Mouse (Mus musculus): Measurements from ENCODE around the gene Olfml1. TPM values are rescaled to one million over a fixed set of nuclear protein-coding genes. Genes with fewer than 3 reads are reported as not detected.

Gene Olfml1
- polyA plus RNA-seq, 1 experiment from 2014 or later, result 32.1 TPM

- peaks cover 18% of the 10 kb centered on the region; the same call in 1 of the 2 replicates for H3K4me1 ChIP-seq (replicated peaks)
- WGBS, result 1% methylated on average over 18 of the region's 24 CpGs
- no peaks in the 10 kb centered on the region for H3K27me3 ChIP-seq
- ATAC-seq (ENCODE audit: insufficient number of reproducible peaks, insufficient read depth, low FRiP score, low TSS enrichment, low read depth), result peak; percentile 80
- H3K9me3 ChIP-seq, result no peaks in the 10 kb centered on the region
- H3K27ac ChIP-seq, result no peak within 1 kb of the TSS
- peak within 1 kb of the TSS; percentile 54 for H3K4me3 ChIP-seq (replicated peaks)
- peak within 1 kb of the TSS; percentile 94 for H3K4me2 ChIP-seq
- H3K36me3 ChIP-seq, result peaks cover 32% of the 10 kb centered on the region
- peak within 1 kb of the TSS; percentile 54 for H3K9ac ChIP-seq (replicated peaks)
These were observed 27.7 kb downstream of the Olfml1 start, which contains the start of gene Ppfibp2 for GRCm38 (mm10) chr7:107594857-107595402. Gene Ppfibp2 (plus strand): TSS chr7:107595207.

- peaks cover 27% of the 10 kb centered on the region for H3K36me3 ChIP-seq
- H3K9ac ChIP-seq (replicated peaks), result peak overlapping the region; percentile 54
- no peaks in the 10 kb centered on the region for H3K27me3 ChIP-seq
- H3K27ac ChIP-seq, result no peak overlapping the region
- H3K4me1 ChIP-seq (replicated peaks), result peaks cover 18% of the 10 kb centered on the region; the same call in 1 of the 2 replicates
- H3K9me3 ChIP-seq, result no peaks in the 10 kb centered on the region
- peak overlapping the region; percentile 54 for H3K4me3 ChIP-seq (replicated peaks)
- 13% methylated on average over 13 of the region's 13 CpGs for WGBS
- H3K4me2 ChIP-seq, result peak overlapping the region; percentile 94
- ATAC-seq (ENCODE audit: insufficient number of reproducible peaks, insufficient read depth, low FRiP score, low TSS enrichment, low read depth), result 0 out of 2 replicates have a peak, but pooled peaks have one; percentile 8
These were observed 28.2 kb downstream of the Olfml1 start for GRCm38 (mm10) chr7:107595426-107595825.

DNA sequence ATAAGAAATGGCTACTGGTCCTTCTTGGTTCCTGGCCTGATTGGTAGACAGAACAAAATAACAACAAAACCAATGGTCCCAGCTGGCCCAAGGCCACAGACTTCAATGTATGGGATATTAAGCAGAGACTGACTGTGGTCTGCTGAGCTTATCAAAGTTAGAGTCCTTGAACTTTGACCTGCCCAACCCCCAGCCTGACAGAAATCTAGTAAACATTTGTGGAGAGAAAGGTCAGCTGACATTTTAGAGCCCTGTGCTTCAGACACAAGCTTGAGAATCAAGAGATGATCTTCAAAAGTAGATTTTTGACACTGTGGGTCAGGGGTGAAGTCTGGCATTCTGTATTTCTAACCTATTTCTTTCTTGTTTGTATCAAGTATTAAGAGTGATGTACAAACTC is 29.5 kb downstream of the Olfml1 start:
- peaks cover 14% of the 10 kb centered on the region for H3K36me3 ChIP-seq
- H3K4me1 ChIP-seq (replicated peaks), result peaks cover 18% of the 10 kb centered on the region; the same call in 1 of the 2 replicates
- H3K27me3 ChIP-seq, result no peaks in the 10 kb centered on the region
- H3K9ac ChIP-seq (replicated peaks), result no peak overlapping the region
- no peak overlapping the region for H3K4me3 ChIP-seq (replicated peaks)
- no peaks in the 10 kb centered on the region for H3K9me3 ChIP-seq
- no peak overlapping the region for H3K27ac ChIP-seq
- ATAC-seq (ENCODE audit: insufficient number of reproducible peaks, insufficient read depth, low FRiP score, low TSS enrichment, low read depth), result no peak
- no peak overlapping the region for H3K4me2 ChIP-seq

DNA sequence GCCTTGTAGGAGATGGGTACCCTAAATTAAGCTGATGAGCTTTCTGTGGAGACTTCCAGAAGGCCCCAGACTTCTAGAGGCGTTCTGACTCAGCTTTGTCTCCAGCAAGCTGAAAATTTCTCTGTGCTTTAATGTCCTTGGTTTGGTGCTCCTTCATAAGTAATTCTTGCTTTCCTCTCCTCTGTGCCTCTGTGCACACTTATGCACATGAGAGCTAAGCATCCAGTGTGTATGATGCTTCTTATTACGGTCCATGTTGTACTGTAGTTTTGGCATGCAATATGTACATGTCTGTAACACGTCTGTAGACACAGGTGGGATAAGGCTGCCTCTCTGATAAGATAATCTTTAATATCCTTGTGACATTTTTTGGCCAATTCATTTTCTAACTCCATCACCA is 30.7 kb downstream of the Olfml1 start:
- H3K9ac ChIP-seq (replicated peaks), result no peak overlapping the region
- H3K4me1 ChIP-seq (replicated peaks), result peaks cover 18% of the 10 kb centered on the region; the same call in 1 of the 2 replicates
- H3K9me3 ChIP-seq, result no peaks in the 10 kb centered on the region
- ATAC-seq (ENCODE audit: insufficient number of reproducible peaks, insufficient read depth, low FRiP score, low TSS enrichment, low read depth), result no peak
- no peaks in the 10 kb centered on the region for H3K27me3 ChIP-seq
- peaks cover 2% of the 10 kb centered on the region; the same call in 1 of the 2 replicates for H3K36me3 ChIP-seq
- H3K4me3 ChIP-seq (replicated peaks), result no peak overlapping the region
- H3K27ac ChIP-seq, result no peak overlapping the region
- H3K4me2 ChIP-seq, result no peak overlapping the region
- WGBS, result 80% methylated on average over 3 of the region's 3 CpGs

GRCm38 (mm10) chr7:107600651-107601050 is 33.4 kb downstream of the Olfml1 start:
- H3K27ac ChIP-seq, result no peak overlapping the region
- no peak for ATAC-seq (ENCODE audit: insufficient number of reproducible peaks, insufficient read depth, low FRiP score, low TSS enrichment, low read depth)
- 0 out of 2 replicates have a peak, but pooled peaks cover 6% of the 10 kb centered on the region for H3K4me1 ChIP-seq (replicated peaks)
- H3K36me3 ChIP-seq, result no peaks in the 10 kb centered on the region
- WGBS, result 72% methylated on average over 5 of the region's 5 CpGs
- no peak overlapping the region for H3K4me3 ChIP-seq (replicated peaks)
- no peaks in the 10 kb centered on the region for H3K9me3 ChIP-seq
- no peak overlapping the region for H3K9ac ChIP-seq (replicated peaks)
- H3K4me2 ChIP-seq, result no peak overlapping the region
- H3K27me3 ChIP-seq, result no peaks in the 10 kb centered on the region

- no peaks in the 10 kb centered on the region for H3K27me3 ChIP-seq
- H3K4me1 ChIP-seq (replicated peaks), result no peaks in the 10 kb centered on the region
- H3K36me3 ChIP-seq, result no peaks in the 10 kb centered on the region
- H3K9ac ChIP-seq (replicated peaks), result no peak overlapping the region
- WGBS, result 86% methylated on average over 4 of the region's 4 CpGs
- ATAC-seq (ENCODE audit: insufficient number of reproducible peaks, insufficient read depth, low FRiP score, low TSS enrichment, low read depth), result no peak
- no peak overlapping the region for H3K27ac ChIP-seq
- no peak overlapping the region for H3K4me3 ChIP-seq (replicated peaks)
- no peak overlapping the region for H3K4me2 ChIP-seq
- H3K9me3 ChIP-seq, result no peaks in the 10 kb centered on the region
These were observed 35.3 kb downstream of the Olfml1 start for GRCm38 (mm10) chr7:107602505-107602904.

DNA sequence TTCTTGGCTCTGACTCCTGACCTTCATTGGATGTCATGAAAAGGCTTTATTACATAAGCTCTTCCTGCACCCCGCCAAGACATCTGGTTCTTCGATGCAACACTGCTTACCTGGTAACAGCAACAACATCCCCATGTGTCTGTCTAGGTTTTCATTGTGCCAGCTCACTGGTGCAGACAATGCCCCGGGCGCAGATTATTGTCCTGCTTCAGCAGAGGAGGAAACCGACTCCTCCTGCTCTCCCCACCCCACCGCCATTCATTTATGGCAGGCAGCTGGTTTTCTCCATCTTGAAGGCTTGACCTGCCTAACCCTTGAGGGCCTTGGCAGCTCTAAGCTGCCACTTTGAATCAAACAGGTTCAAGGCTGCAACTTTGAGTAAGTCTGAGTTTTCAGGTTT is 35.7 kb downstream of the Olfml1 start:
- H3K27ac ChIP-seq, result no peak overlapping the region
- no peaks in the 10 kb centered on the region for H3K4me1 ChIP-seq (replicated peaks)
- H3K9ac ChIP-seq (replicated peaks), result no peak overlapping the region
- no peaks in the 10 kb centered on the region for H3K9me3 ChIP-seq
- WGBS, result 66% methylated on average over 6 of the region's 6 CpGs
- H3K36me3 ChIP-seq, result no peaks in the 10 kb centered on the region
- no peak overlapping the region for H3K4me2 ChIP-seq
- H3K4me3 ChIP-seq (replicated peaks), result no peak overlapping the region
- H3K27me3 ChIP-seq, result no peaks in the 10 kb centered on the region
- ATAC-seq (ENCODE audit: insufficient number of reproducible peaks, insufficient read depth, low FRiP score, low TSS enrichment, low read depth), result no peak

- H3K9ac ChIP-seq (replicated peaks), result no peak overlapping the region
- H3K27me3 ChIP-seq, result no peaks in the 10 kb centered on the region
- no peak overlapping the region for H3K27ac ChIP-seq
- WGBS, result 79% methylated on average over 1 of the region's 1 CpGs
- no peaks in the 10 kb centered on the region for H3K36me3 ChIP-seq
- no peaks in the 10 kb centered on the region for H3K9me3 ChIP-seq
- ATAC-seq (ENCODE audit: insufficient number of reproducible peaks, insufficient read depth, low FRiP score, low TSS enrichment, low read depth), result no peak
- no peak overlapping the region for H3K4me3 ChIP-seq (replicated peaks)
- no peak overlapping the region for H3K4me2 ChIP-seq
- no peaks in the 10 kb centered on the region for H3K4me1 ChIP-seq (replicated peaks)
These were observed 40.5 kb downstream of the Olfml1 start for GRCm38 (mm10) chr7:107607766-107608165.

- Histone ChIP-seq H3K9ac (replicated peaks) (no peak overlapping the region), H3K9me3 (no peaks in the 10 kb centered on the region), H3K4me2 (no peak overlapping the region), H3K4me3 (replicated peaks) (no peak overlapping the region), H3K27me3 (no peaks in the 10 kb centered on the region), H3K36me3 (no peaks in the 10 kb centered on the region), H3K27ac (no peak overlapping the region), H3K4me1 (replicated peaks) (no peaks in the 10 kb centered on the region)
- ATAC-seq (ENCODE audit: insufficient number of reproducible peaks, insufficient read depth, low FRiP score, low TSS enrichment, low read depth), result no peak
- 89% methylated on average over 2 of the region's 2 CpGs for WGBS
These were observed 42.5 kb downstream of the Olfml1 start for GRCm38 (mm10) chr7:107609622-107610255.

DNA sequence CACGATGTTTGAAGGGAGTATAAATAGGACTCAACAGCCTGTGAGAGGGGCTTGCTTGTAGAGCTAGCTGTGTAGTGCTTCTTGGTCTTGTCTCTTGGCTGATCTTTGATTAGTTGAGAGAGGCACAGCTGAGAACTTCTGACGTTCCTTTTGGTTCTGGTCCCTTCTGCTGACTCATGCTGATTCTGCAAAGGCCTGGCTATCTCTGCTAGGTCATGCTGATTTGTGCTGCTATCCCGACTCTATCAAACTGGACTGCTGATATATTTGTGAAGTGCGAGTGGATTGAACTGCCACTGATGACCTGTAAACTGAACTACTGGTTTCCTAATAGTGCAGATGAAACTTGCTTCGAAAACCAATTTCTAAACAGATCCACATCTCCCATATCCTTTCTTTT is 43.6 kb downstream of the Olfml1 start:
- Histone ChIP-seq H3K4me3 (replicated peaks) (no peak overlapping the region), H3K27ac (no peak overlapping the region), H3K9ac (replicated peaks) (no peak overlapping the region), H3K9me3 (no peaks in the 10 kb centered on the region), H3K4me1 (replicated peaks) (no peaks in the 10 kb centered on the region), H3K4me2 (no peak overlapping the region), H3K27me3 (no peaks in the 10 kb centered on the region), H3K36me3 (no peaks in the 10 kb centered on the region)
- no peak for ATAC-seq (ENCODE audit: insufficient number of reproducible peaks, insufficient read depth, low FRiP score, low TSS enrichment, low read depth)
- WGBS, result 92% methylated on average over 5 of the region's 5 CpGs

GRCm38 (mm10) chr7:107618028-107618992 is 51.1 kb downstream of the Olfml1 start:
- no peak overlapping the region for H3K4me3 ChIP-seq (replicated peaks)
- WGBS, result 36% methylated on average over 10 of the region's 11 CpGs
- peak; percentile 44; the same call in 1 of the 2 replicates for ATAC-seq (ENCODE audit: insufficient number of reproducible peaks, insufficient read depth, low FRiP score, low TSS enrichment, low read depth)
- no peak overlapping the region for H3K9ac ChIP-seq (replicated peaks)
- no peak overlapping the region for H3K27ac ChIP-seq
- H3K36me3 ChIP-seq, result no peaks in the 10 kb centered on the region
- no peaks in the 10 kb centered on the region for H3K9me3 ChIP-seq
- peaks cover 21% of the 10 kb centered on the region for H3K4me1 ChIP-seq (replicated peaks)
- H3K4me2 ChIP-seq, result no peak overlapping the region
- no peaks in the 10 kb centered on the region for H3K27me3 ChIP-seq

Measured in limb, embryonic 12.5 days (tissue).